Mouse (Mus musculus): Measurements from ENCODE around the gene Stap2.

Gene Stap2

DNA sequence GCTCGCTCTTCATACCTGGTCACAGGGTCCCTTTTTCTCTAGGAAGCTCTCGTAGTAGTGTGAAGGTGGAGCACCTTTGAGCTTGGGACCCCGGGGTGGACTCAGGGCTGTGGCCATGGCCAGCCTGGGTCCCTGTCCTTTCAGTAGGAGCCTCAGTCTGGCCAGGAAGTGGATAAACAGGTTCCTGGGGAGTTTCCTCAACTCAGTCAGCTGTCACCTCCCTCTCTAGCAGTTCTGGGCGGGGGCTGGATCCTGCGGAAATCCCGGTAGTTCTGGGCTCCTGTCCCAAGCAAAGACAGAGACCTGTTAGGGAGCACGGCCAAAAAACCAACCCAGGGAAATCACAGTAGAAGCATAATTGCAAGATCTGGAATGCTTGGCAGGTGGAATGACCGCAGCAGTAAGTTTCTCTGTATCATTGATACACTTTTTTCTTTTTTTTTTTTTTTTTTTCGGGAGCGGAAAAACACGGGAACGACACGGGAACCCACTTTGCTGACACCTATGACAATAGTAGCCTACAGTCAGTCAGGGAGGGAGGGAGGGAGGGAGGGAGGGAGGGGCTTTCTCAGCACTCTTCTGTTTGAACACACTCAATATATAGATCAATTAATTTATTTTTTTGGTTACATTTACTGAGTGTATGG is at the start of gene Stap2, which contains the start of gene Mpnd:
TSS of gene Stap2 (minus strand) at position 170 of the 647 bp plus-strand sequence.
TSS of gene Mpnd (plus strand) at position 297 of the 647 bp plus-strand sequence.
- peak; percentile 71 to 83 for DNase-seq

GRCm38 (mm10) chr17:56054938-56055337 is 49.6 kb upstream of the Stap2 start:
- DNase-seq = no peak

- no peak for DNase-seq
These were observed 46.0 kb upstream of the Stap2 start for GRCm38 (mm10) chr17:56051369-56051768.

DNA sequence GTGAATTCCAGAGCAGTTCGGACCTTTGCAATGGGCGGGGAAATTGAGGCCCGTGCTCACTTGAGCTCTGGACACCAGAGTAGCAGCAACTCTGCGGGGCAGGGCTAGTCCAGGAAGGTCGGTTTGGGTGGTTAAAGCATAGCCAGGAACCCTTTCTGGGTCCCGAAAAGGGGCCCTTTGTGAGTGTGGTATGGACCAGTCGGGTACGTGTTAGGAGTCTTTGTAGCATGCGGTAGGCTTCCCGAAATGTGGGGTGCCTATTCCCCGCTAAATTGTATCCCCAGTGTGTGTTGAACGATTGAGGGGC is 35.4 kb upstream of the Stap2 start:
- no peak for DNase-seq

- peak; percentile 99 to 100 for DNase-seq
These were observed 34.9 kb upstream of the Stap2 start, which contains the start of gene Chaf1a for GRCm38 (mm10) chr17:56040030-56040856. Gene Chaf1a, plus strand, starts transcription at chr17:56040439.

DNA sequence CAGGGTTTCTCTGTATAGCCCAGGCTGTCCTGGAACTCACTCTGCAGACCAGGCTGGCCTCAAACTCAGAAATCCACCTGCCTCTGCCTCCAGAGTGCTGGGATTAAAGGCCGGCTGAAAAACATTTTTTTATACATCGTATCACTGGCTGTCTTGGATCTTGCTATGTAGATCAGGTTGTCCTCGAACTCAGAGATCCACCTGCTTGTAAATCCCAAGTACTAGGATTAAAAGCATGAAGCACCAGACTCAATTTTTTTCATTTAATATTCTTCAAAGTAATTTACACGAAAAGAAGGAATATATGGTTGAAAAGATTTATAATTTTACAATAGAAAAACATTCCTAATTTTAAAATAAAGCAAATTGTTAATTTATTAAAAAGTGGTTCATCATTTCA is 34.0 kb upstream of the Stap2 start:
- DNase-seq = no peak

DNA sequence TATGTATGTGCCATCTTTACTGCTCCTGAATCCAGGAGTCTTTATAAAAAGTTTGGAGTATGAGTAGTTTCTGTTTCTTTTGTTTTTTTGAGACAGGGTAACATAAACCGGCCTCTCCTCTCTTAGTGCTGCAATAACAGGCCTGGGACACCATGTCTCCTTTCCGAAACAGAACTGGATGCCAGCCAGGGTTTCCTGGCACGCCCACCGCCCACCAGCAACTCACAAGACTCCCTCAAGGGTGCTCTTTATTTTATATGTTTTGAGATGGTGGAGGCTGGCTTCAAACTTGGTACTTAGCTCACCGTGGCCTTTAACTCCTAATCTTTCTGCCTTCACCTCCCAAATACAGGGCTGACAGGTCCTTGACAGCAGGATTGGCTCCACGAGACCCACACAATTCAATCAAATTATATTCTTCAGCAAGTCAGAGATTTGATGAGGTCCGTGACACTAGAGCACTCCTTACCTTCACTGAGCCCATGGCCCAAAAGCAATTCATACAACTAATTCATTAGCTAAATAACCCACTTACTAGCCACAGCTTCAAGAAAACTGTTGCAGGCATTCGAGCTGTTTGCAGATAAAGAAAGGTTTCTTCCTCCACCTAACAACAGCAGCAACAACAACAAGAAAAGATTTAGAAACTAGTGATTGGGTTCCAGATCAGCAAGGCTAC is 33.3 kb upstream of the Stap2 start:
- no peak for DNase-seq

DNA sequence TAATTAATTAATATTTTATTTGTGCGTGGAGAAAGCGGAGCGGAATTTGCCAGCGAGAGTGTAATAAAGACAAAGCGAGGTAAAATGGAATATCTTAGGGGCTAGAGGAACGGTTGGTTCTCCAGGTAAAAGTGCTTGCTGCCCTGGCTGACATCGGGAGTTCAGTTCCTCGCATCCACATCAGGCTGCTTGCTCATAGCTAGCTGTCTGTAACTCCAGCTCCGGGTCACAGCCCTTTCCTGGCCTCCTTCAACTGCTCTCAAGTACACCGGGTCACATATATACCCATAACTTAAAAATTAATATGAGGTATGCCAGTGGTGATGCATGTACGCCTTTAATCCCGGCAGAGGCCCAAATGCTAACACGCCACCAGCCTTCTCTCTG is 31.5 kb upstream of the Stap2 start:
- peak in 1 of 2 experiments; percentile 58 for DNase-seq

GRCm38 (mm10) chr17:56036176-56036900 is 31.0 kb upstream of the Stap2 start, which contains the start of gene Sh3gl1:
Gene Sh3gl1, minus strand, starts transcription at chr17:56036635.
- peak; percentile 98 to 99 for DNase-seq

GRCm38 (mm10) chr17:56035216-56035615 is 29.8 kb upstream of the Stap2 start:
- no peak for DNase-seq

GRCm38 (mm10) chr17:56034726-56035100 is 29.3 kb upstream of the Stap2 start:
- no peak for DNase-seq

- no peak for DNase-seq
These were observed 28.8 kb upstream of the Stap2 start for GRCm38 (mm10) chr17:56034040-56034725.

DNA sequence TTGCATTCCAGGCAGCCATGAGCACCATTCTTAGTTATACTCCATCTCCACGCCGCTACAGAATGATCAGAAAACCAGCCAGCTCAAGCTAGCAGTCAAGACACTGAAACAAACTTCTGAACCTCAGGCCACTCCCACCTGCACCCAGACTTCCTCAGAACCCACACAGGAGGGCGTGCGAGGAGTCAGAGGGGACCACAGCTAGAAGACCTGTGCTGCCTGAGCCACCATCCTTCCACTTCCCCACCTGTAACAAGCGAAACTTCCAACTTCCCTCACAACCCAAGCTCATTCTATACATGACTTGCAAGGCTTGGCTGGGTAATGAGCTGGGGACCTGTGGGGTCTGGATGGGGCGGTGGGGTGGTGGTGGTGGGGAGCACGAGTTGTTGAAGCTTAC is 27.4 kb upstream of the Stap2 start:
- no peak for DNase-seq

GRCm38 (mm10) chr17:56032127-56032733 is 26.8 kb upstream of the Stap2 start:
- DNase-seq = peak in 1 of 2 experiments; percentile 60

DNA sequence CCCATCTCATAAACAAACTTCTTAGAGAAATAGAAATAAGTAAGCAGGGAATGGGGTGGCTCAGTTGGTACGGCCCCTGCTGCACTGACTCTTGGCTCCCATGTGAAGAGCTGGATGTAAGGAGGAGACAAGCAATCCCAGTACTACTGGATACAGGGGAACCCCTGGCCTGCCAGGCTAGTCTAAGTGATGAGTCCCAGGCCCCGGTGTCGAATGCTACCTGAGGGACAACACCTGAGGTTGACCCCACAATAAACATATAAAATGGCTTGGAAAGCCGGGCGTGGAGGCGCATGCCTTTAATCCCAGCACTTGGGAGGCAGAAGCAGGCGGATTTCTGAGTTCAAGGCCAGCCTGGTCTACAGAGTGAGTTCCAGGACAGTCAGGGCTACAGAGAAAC is 26.0 kb upstream of the Stap2 start:
- no peak for DNase-seq

- peak; percentile 71 to 89 for DNase-seq
These were observed 25.5 kb upstream of the Stap2 start for GRCm38 (mm10) chr17:56030919-56031318.

DNA sequence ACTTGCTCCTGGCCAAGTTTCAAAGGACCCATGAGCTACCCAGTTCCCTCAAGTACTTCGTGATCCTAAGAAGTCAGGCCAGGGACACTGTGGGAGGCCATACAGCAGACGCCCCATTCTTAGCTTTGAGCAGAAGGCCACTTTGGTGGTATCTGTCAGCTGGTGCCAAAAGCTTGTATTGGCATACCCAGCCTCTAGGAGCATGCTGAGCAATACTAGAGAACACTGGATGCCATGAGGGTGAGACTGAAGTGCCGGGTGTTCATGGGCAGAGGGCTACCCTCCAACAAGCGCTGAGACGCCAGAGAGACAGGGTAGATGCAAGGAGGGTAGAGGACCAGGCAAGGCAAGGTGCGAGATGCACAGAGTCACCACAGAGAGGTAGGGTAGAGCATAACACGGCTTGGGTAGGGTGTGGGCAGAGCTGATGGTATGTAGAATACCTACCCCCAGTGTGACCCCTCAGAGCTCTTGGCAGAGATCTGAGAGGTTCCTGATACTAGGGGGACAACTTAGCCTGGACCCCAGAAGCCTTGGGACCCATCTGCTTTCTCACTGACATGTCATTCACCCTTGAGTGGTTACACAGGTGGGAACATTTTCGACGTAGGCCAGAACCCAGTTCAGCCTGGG is 25.0 kb upstream of the Stap2 start:
- no peak for DNase-seq

DNA sequence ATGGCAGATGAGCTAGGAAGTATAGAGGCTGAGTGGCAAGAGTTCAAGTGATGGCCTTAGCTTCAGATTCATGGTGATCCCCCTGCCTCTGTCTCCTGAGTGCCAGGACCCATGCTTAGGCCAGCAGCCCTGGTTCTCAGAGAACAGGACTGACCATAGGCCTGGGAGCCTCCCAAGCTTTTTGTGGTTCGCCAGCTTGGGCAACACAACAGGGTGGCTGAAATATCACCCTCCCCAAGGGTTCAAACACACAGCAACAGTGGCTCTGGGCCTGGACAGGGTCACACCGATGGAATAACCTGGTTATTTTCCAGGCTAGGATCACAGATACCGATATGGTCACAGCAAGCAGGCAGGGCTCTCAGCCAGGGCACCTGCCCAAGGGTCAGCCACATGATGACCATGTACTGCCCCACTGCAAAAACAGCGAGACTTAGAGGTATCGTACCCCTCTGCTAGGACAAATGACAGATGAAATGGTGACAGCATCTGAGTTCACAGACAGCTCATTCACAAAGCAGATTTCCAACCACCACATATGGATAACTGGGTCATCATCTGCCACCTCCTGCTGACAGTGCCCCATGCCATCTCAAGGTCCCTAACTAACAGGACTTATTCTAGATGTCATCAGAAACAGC is 22.5 kb upstream of the Stap2 start:
- DNase-seq = no peak

GRCm38 (mm10) chr17:56026881-56027280 is 21.5 kb upstream of the Stap2 start:
- DNase-seq = peak in 1 of 2 experiments; percentile 56

DNA sequence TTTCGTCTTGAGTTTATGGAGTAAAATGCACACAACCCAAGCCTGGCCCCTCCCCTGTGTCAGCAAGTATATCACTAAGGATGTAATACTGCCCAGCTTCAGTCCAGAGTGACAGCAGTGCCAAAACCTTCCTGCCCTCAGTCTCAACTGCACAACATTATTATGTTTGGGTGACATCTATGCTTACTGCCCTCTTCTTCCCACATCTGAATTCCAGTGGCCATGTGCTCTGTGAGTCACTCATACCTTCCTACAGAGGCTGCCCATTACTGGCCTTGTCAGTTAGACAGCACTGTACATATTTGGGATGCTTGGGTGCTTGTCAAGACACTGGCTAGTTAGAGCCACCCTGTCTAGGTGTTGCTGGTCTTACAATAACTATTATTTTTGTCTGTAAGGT is 20.9 kb upstream of the Stap2 start:
- no peak for DNase-seq

DNA sequence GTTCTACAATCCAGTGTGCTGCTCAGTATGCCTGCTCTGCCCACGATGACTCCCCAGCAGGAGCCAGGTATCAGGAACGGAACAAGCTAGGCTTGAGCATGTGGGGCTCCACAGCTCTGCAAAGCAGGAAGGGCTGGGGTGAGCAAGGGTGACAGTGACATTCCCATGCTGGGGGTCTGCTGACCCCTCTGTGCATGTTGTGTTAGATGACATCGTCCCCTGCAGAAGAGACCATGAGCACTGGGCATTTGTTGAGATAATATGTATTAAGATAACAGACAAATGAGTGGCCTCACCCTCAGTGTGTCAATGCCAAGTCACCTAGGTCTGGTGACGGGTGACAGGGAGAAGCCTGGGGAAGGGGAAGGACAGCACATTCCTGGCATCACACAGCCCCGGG is 19.5 kb upstream of the Stap2 start:
- DNase-seq = no peak
